Mouse (Mus musculus): ENCODE data around the gene Fez1. TPM values are rescaled to one million over a fixed set of nuclear protein-coding genes. Genes with fewer than 3 reads are reported as not detected.

Gene Fez1
- total RNA-seq (2021) = 1 to 10 TPM; 2.8 to 3.6 TPM
- long read RNA-seq, experiment 1, partial matches to known transcripts = 0 of 6 reads
- long read RNA-seq, experiment 1, other reads (novel, unspliced or antisense) = 4 of 6 reads
- long read RNA-seq, experiment 2, partial matches to known transcripts = 0 of 6 reads
- long read RNA-seq, experiment 2, other reads (novel, unspliced or antisense) = 2 of 6 reads

GRCm38 (mm10) chr9:36821644-36822000 is at the start of gene Fez1:
TSS of gene Fez1 (plus strand) at chr9:36821864.
- intact Hi-C loops (cut with DNase I) = no loop called here
- no peak for DNase-seq

- intact Hi-C loops (cut with DNase I) = no loop called here
- DNase-seq = no peak
These were observed 37.7 kb upstream of the Fez1 start for GRCm38 (mm10) chr9:36783921-36784320.

GRCm38 (mm10) chr9:36792191-36792590 is 29.5 kb upstream of the Fez1 start:
- intact Hi-C loops (cut with DNase I) = loop anchor here (5.0 kb wide), 1 partner anchor 90 kb away; no protein-coding TSS in a partner anchor
- no peak for DNase-seq

GRCm38 (mm10) chr9:36794487-36794886 is 27.2 kb upstream of the Fez1 start:
- no peak for DNase-seq
- intact Hi-C loops (cut with DNase I) = loop anchor here (5.0 kb wide), 1 partner anchor 88 kb away; no protein-coding TSS in a partner anchor

GRCm38 (mm10) chr9:36795556-36795955 is 26.1 kb upstream of the Fez1 start:
- no peak for DNase-seq
- intact Hi-C loops (cut with DNase I) = no loop called here

- DNase-seq = no peak
- intact Hi-C loops (cut with DNase I) = no loop called here
These were observed 25.4 kb upstream of the Fez1 start for GRCm38 (mm10) chr9:36796224-36796623.

- peak; percentile 91 to 96 for DNase-seq
- intact Hi-C loops (cut with DNase I) = no loop called here
These were observed 24.7 kb upstream of the Fez1 start, which contains the start of gene Ei24 for GRCm38 (mm10) chr9:36796781-36797555. TSS of gene Ei24 (minus strand) at chr9:36797393.

GRCm38 (mm10) chr9:36801961-36802360 is 19.7 kb upstream of the Fez1 start:
- DNase-seq = no peak
- intact Hi-C loops (cut with DNase I) = no loop called here

- DNase-seq = no peak
- intact Hi-C loops (cut with DNase I) = no loop called here
These were observed 18.7 kb upstream of the Fez1 start for GRCm38 (mm10) chr9:36802951-36803350.

GRCm38 (mm10) chr9:36803386-36803785 is 18.3 kb upstream of the Fez1 start:
- intact Hi-C loops (cut with DNase I) = no loop called here
- no peak for DNase-seq

- no peak for DNase-seq
- intact Hi-C loops (cut with DNase I) = no loop called here
These were observed 17.7 kb upstream of the Fez1 start for GRCm38 (mm10) chr9:36803926-36804325.

GRCm38 (mm10) chr9:36805256-36805975 is 16.2 kb upstream of the Fez1 start:
- intact Hi-C loops (cut with DNase I) = no loop called here
- no peak for DNase-seq

GRCm38 (mm10) chr9:36808126-36808785 is 13.4 kb upstream of the Fez1 start:
- intact Hi-C loops (cut with DNase I) = no loop called here
- no peak for DNase-seq

- no peak for DNase-seq
- intact Hi-C loops (cut with DNase I) = no loop called here
These were observed 7.2 kb upstream of the Fez1 start for GRCm38 (mm10) chr9:36814486-36814885.

GRCm38 (mm10) chr9:36818905-36819304 is 2.8 kb upstream of the Fez1 start:
- intact Hi-C loops (cut with DNase I) = no loop called here
- DNase-seq = no peak

- intact Hi-C loops (cut with DNase I) = no loop called here
- DNase-seq = no peak
These were observed 558 bp upstream of the Fez1 start for GRCm38 (mm10) chr9:36820969-36821643.

- no peak for DNase-seq
- intact Hi-C loops (cut with DNase I) = no loop called here
These were observed 360 bp downstream of the Fez1 start for GRCm38 (mm10) chr9:36822024-36822423.

- no peak for DNase-seq
- intact Hi-C loops (cut with DNase I) = no loop called here
These were observed 5.1 kb downstream of the Fez1 start for GRCm38 (mm10) chr9:36826612-36827363.

- intact Hi-C loops (cut with DNase I) = no loop called here
- DNase-seq = no peak
These were observed 9.7 kb downstream of the Fez1 start for GRCm38 (mm10) chr9:36831401-36831800.

GRCm38 (mm10) chr9:36832529-36832928 is 10.9 kb downstream of the Fez1 start:
- DNase-seq = peak; percentile 26 to 46
- intact Hi-C loops (cut with DNase I) = no loop called here

All from gastrocnemius, postnatal 36 days (tissue).